Mouse (Mus musculus) right cerebral cortex, postnatal 10 days (tissue): ENCODE measurements at regions not wholly inside any gene's neighbourhood (a gene's known extent, or its start where the extent isn't known, plus 50 kb on each side); places are given as distances from the start of the nearest gene placed in this dataset.

Experiments used
- DNase-seq, 2 experiments: peaks; one replicate each; pipeline ENCODE4 v3.0.0; 2021; ENCODE audit warnings: low spot score in 2 of 2

DNA sequence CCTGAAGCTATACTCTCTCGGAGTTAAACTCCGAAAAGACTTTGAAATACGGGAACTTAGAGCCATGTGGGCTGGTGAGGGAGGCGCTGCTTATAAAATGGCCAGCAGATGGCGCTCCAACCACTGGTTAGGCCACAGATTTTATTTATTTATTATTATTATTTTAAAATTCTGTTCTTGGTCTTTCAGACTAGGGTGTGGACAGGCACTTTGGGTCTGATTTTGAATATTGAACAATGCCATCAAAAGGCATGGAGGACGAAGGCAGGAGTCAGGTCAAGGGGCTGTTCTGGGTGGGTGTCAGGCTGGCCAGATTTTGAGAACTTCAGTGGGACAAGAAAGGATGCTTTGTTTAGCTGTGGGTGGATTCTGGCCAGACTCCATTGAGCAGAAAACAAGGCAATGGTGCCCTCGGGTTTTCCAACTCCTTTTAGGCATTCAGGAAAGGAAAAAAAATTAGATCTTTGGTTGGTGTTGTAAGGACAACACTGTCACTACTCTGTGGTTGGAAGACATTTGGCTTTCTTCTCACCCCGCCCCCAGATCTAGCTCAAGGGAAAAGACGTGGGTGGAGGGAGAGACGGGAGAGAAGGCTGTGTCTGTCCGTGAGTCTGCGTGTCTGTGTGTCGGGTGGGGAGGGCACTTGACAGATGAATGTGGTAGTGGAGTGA, 319.5 kb downstream of the Med13l start:
- peak; percentile 74 to 82 for DNase-seq

GRCm38 (mm10) chr5:118880546-118880945, 320.1 kb downstream of the Med13l start:
- no peak for DNase-seq

DNA sequence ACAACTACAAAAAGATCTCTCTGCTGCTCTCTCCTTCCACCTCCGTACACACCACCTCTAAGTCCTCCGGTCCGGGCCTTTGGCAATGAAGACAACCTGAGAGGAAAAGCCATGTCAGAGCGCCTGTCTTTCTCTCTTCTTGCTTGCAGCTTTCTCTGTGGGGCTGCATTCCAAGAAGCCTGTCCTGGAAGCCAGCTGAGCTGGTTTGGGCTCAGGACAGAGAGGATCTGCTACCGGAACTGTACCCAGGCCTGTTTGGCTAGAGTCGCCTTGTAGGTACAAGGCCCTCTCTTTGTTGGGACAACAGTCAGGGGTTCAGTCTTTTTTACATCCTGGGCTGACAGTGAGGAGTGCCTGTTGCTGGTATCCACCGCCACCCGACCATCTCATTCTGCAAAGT, 321.4 kb downstream of the Med13l start:
- no peak for DNase-seq

GRCm38 (mm10) chr5:118888131-118888530, 327.7 kb downstream of the Med13l start:
- no peak for DNase-seq

GRCm38 (mm10) chr5:118891131-118891530, 330.7 kb downstream of the Med13l start:
- DNase-seq: peak; percentile 71

GRCm38 (mm10) chr5:118908224-118908623, 347.7 kb downstream of the Med13l start:
- DNase-seq: peak; percentile 35 to 42

- DNase-seq: no peak
Measured at GRCm38 (mm10) chr5:118909756-118910155, 349.3 kb downstream of the Med13l start.

DNA sequence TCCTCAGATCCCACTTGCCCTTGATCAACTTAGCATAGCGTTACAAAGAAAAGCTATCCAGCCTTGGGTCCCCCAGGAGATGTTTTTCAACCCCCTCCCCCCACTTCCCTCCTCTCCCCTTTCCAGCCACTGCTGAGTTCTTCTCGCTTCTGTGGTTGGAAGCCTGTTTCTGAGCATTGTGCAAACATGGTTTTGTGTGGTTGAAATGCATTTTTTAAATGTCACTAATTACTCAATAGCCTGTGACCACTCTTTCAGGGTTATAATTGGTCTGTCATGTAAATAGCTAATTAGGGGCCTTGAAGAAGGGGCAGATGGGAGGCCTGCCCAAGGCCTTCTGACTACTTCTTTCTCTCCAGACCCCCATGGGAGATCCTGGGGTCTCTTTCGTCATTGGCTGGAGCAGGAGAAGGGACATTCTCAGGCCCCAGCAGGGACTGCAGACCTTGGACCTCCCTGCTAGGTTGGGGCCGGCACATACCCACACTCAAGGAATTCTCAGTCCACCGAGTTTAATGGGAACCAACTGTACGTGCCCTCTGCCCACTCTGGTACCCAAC, 353.8 kb downstream of the Med13l start:
- no peak for DNase-seq

GRCm38 (mm10) chr5:118923357-118923756, 362.9 kb downstream of the Med13l start:
- DNase-seq: no peak

DNA sequence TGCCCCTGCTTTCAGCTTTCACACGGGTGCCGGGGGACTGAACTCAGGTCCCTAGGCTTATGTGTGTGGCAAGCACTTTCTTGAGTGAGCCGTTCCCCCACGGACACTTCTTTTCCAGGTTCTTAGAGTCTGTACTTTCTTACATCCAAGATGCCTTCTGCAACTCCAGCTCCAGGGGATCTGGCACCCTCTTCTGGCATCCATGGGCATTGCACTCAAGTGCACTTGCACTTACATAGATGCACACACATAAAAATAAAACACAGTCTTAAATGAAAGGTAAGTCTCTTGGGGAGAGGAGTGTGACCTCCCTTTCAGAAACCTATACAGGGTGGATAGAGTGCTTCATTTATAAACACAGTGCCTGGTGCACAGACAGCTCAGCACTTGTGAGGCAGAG, 368.6 kb downstream of the Med13l start:
- DNase-seq: no peak

GRCm38 (mm10) chr5:118929990-118930501, 369.6 kb downstream of the Med13l start:
- no peak for DNase-seq

GRCm38 (mm10) chr5:118939336-118940039, 379.0 kb downstream of the Med13l start:
- DNase-seq: no peak

DNA sequence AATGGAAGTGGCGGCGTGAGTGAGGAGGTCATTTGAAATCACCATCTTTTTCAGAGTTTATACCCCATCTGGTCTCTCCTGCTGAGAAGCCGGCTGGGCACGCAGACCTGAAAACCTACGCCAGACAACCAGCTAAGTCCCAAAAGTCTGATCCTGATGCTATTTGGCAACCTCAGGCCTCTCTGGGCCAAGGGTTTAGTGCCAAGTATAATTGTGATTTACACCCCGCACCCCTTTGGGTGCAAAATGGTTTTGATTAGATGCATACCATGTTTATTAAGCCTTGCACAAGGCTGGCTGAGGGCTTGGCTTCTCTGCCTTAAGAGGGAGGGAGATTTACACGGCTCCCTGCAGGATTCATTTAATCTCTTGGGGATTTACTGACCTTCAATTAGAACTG, 383.8 kb downstream of the Med13l start:
- no peak for DNase-seq

DNA sequence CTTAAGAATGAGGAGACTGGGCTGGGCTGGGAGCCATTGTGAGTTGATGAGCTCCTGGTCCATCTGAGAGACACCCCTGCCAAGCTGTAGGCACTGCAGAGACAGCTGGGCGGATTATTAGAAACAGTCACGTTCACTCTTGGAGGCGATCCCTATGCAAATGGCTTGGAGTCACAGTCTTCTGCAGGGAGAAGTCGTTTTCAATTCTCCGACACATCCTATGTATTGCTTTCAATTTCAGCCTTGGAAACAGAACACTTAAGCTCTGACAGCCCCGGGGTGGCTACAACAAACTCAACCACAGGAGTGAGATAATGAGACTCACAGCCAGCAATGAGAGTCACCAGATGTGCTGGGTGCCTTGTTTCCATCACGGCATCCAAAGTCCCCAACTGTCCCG, 385.6 kb downstream of the Med13l start:
- peak; percentile 49 to 51 for DNase-seq

DNA sequence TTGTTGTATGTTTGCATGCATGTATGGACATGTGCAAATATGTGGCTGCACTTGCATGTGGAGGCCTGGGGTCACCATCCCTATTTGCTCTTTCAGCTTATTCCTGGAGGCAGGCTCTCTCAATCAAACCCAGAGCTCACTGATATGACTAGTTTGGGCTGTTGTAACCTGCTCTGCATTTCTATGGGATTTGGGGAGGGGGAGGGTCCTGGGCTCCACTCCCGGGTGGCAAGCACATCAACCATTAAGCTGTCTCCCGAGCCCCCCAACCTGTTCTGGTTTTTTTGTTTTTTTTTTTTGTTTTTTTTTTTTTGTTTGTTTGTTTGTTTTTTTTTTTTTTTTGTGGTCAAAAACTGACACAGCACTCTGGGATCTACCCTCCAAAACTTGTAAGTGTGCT, 386.5 kb downstream of the Med13l start:
- DNase-seq: no peak

DNA sequence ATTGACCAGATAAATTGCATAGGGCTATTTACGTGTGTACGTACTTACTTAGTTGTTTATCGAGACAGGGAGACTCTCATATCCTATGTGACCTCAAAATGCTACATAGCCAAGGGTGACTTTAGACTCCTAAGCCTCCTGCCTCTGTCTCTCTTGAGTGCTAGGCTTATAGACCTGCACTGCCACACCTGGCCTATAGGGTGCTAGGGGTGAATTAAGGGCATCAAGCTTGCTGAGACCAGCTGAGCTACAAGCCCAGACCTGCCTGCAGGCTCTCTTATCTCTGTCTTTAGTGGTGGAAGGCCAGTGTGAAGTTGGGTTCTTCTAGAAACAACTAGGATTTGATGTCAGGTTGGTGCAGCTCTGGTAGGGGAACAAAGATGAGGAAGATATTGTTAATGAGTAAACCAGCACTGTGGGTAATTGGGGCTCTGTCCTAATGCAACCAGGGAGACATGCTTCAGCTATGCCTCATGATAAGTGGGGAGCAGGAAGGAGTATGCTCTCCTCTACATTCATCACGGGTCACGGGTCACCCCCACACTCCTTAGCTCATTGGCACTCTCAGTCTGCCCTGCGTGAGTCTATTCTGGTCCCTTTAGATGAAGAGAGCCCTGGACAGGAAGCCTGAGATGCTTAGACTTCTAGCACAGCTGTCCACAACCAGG, 387.8 kb downstream of the Med13l start:
- DNase-seq: no peak

GRCm38 (mm10) chr5:118951067-118951466, 390.6 kb downstream of the Med13l start:
- no peak for DNase-seq

- no peak for DNase-seq
Measured at GRCm38 (mm10) chr5:118960521-118961001, 400.1 kb downstream of the Med13l start.

DNA sequence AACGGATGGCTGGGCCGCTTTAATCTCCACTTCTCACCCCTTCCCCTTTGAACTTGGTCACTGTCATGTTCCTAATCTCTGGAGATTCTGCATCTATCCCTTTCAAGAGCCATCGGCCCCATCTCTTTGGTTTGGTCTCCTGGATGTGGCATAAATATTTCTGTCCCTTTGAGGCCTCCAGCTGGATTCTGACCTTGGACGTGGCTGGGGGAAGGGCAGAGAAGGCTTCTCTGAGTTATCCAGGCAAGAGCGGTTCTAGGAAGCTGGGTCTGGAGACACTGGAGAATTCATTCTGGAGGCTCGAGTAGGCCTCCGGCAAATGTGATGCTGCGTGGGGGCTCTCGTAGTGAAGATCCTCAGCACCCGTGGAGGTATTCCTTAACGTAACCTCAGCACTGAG, 400.6 kb downstream of the Med13l start:
- DNase-seq: no peak

GRCm38 (mm10) chr5:118962152-118962551, 401.7 kb downstream of the Med13l start:
- no peak for DNase-seq

DNA sequence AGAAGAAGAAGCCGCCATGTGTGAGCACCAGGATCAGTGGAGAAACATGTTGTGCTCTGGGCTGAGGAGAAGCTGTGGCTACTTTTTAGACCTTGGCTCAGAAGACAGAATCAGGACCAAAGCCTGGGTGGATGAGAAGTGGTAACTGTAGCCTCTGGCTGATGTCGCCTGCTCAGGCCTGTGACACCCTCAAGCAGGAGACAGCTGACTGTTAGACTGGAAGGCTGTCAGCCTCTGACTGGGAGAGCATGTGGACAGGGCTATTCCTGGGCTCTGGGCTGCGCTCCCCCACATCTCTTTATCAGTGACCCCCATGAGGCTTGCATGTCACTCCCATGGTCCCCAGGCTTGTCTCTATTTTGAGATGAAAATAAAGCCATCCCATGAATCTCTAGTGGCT, 402.5 kb downstream of the Med13l start:
- DNase-seq: no peak

- no peak for DNase-seq
Measured at GRCm38 (mm10) chr5:118966901-118967300, 406.4 kb downstream of the Med13l start.
